ENCODE assay signal across 24 mouse cellular contexts in the genomic region with DNA sequence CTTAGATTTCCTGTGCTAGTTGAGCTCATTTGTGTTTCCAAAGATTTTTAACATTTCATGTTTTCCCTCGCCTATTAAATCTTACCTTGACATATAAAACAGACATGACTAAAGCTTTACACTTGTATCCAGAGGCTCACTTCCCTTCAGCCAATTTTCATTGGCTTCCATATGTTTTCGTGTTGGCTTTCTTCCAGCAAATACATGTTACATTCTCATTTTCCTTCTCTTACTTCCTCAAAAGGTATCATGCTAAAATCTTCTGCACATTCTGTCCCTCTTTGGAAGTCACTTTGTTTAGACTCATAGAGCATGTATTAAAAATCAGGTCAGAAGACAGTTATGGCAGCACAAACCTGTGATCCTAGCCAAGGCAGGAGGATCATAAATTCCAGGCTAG. TPM values are rescaled to one million over a fixed set of nuclear protein-coding genes. Genes with fewer than 3 reads are reported as not detected.
DNase-seq lines count a peak whose midpoint lies in the region; ATAC-seq and TF ChIP-seq lines count a peak whose summit lies in the region.
"Had no signal": no experiment of that assay in that cellular context is flagged by ENCODE, and none has a peak within 500 bp of the region (broad histone marks: within the 10 kb centered on the region; RNA-seq: fewer than 3 reads in every experiment).

No protein-coding gene starts in this region.

- DNase-seq in limb, embryonic 10.5 days (ENCODE audit: low spot score), result no peak
- DNase-seq in right cerebral cortex, postnatal 25 days, result no peak
- DNase-seq in frontal cortex, postnatal 36 days (ENCODE audit: low spot score in 2 of 2), result no peak
- DNase-seq: adrenal gland, adult 8-10 months; adrenal gland, postnatal 36 days; cerebellum, postnatal 10 days; gastrocnemius, postnatal 14 days; heart, postnatal 36 days had no signal

- no peak for ATAC-seq in kidney, embryonic 15.5 days (replicated peaks; ENCODE audit: low FRiP score)
- no peak for ATAC-seq in kidney, embryonic 14.5 days (ENCODE audit: low FRiP score, low TSS enrichment)
- ATAC-seq in limb, embryonic 13.5 days (ENCODE audit: low FRiP score, low read depth), result no peak
- ATAC-seq: forebrain, embryonic 14.5 days; hindbrain, postnatal 0 days; intestine, embryonic 15.5 days had no signal

- H3K9me3 ChIP-seq in kidney, embryonic 15.5 days (replicated peaks), result no peaks in the 10 kb centered on the region
- no peaks in the 10 kb centered on the region for H3K9me3 ChIP-seq in kidney, embryonic 14.5 days (ENCODE audit: control insufficient read depth, low read length)
- no peaks in the 10 kb centered on the region for H3K9me3 ChIP-seq in limb, embryonic 13.5 days
- no peaks in the 10 kb centered on the region for H3K9me3 ChIP-seq in limb, embryonic 10.5 days (replicated peaks)
- H3K9me3 ChIP-seq: forebrain, embryonic 10.5 days; heart, embryonic 13.5 days; hindbrain, embryonic 12.5 days; intestine, embryonic 15.5 days had no signal

- peaks cover 44% of the 10 kb centered on the region for H3K4me1 ChIP-seq in kidney, embryonic 15.5 days
- H3K4me1 ChIP-seq in kidney, embryonic 14.5 days (ENCODE audit: control insufficient read depth, insufficient read depth, low read length), result no peaks in the 10 kb centered on the region
- peaks cover 74% of the 10 kb centered on the region for H3K4me1 ChIP-seq in limb, embryonic 13.5 days
- H3K4me1 ChIP-seq in limb, embryonic 10.5 days, result peaks cover 22% of the 10 kb centered on the region
- H3K4me1 ChIP-seq in embryonic fibroblast, embryonic 13.5 days (ENCODE audit: control insufficient read depth, insufficient read depth, low read length), result peaks cover 31% of the 10 kb centered on the region

- no peak for TF ChIP-seq POLR2A in embryonic fibroblast, embryonic 13.5 days (IDR thresholded peaks at IDR 0.05; ENCODE audit: low read depth, low read length)

- 0 out of 2 replicates have a peak overlapping the region, but pooled peaks have one; percentile 38 for H3K27ac ChIP-seq in kidney, embryonic 15.5 days
- H3K27ac ChIP-seq in kidney, embryonic 14.5 days (ENCODE audit: low read depth, low read length), result no peak overlapping the region
- H3K27ac ChIP-seq in limb, embryonic 13.5 days, result peak overlapping the region; percentile 58; the same call in 1 of the 2 replicates
- no peak overlapping the region for H3K27ac ChIP-seq in limb, embryonic 10.5 days
- peak overlapping the region; percentile 92 for H3K27ac ChIP-seq in embryonic fibroblast, embryonic 13.5 days (ENCODE audit: insufficient read depth, low read length)
- H3K27ac ChIP-seq: forebrain, embryonic 10.5 days; hindbrain, embryonic 12.5 days; hindbrain, postnatal 0 days; intestine, embryonic 15.5 days had no signal

- WGBS in kidney, embryonic 15.5 days, result 73% methylated on average over 2 of the region's 2 CpGs
- 79% methylated on average over 2 of the region's 2 CpGs for WGBS in kidney, embryonic 14.5 days
- WGBS in limb, embryonic 13.5 days, result 52% methylated on average over 2 of the region's 2 CpGs
- WGBS in limb, embryonic 10.5 days, result 90% methylated on average over 2 of the region's 2 CpGs

- no peak overlapping the region for H3K9ac ChIP-seq in kidney, embryonic 15.5 days
- no peak overlapping the region for H3K9ac ChIP-seq in kidney, embryonic 14.5 days (ENCODE audit: low read depth, low read length)
- H3K9ac ChIP-seq in limb, embryonic 13.5 days, result no peak overlapping the region
- H3K9ac ChIP-seq: heart, embryonic 13.5 days; hindbrain, embryonic 12.5 days; intestine, embryonic 15.5 days had no signal

- no peaks in the 10 kb centered on the region for H3K36me3 ChIP-seq in kidney, embryonic 15.5 days
- H3K36me3 ChIP-seq in kidney, embryonic 14.5 days (ENCODE audit: control insufficient read depth, insufficient read depth, low read length), result no peaks in the 10 kb centered on the region; the same call in 1 of the 2 replicates
- H3K36me3 ChIP-seq in limb, embryonic 13.5 days, result no peaks in the 10 kb centered on the region
- peaks cover 7% of the 10 kb centered on the region; the same call in 1 of the 2 replicates for H3K36me3 ChIP-seq in limb, embryonic 10.5 days
- H3K36me3 ChIP-seq: heart, embryonic 13.5 days; hindbrain, embryonic 12.5 days; intestine, embryonic 15.5 days had no signal

- no peak overlapping the region for H3K4me2 ChIP-seq in kidney, embryonic 15.5 days
- no peak overlapping the region for H3K4me2 ChIP-seq in kidney, embryonic 14.5 days (replicated peaks; ENCODE audit: low read depth, low read length)
- no peak overlapping the region for H3K4me2 ChIP-seq in limb, embryonic 13.5 days (replicated peaks)
- H3K4me2 ChIP-seq: heart, embryonic 13.5 days; hindbrain, embryonic 12.5 days; intestine, embryonic 15.5 days had no signal

- TF ChIP-seq CTCF in embryonic fibroblast, embryonic 13.5 days (IDR thresholded peaks at IDR 0.05; ENCODE audit: borderline replicate concordance, insufficient read depth, low read length), result no peak

- H3K4me3 ChIP-seq in kidney, embryonic 15.5 days (replicated peaks), result no peak overlapping the region
- no peak overlapping the region for H3K4me3 ChIP-seq in kidney, embryonic 14.5 days (ENCODE audit: low read length)
- no peak overlapping the region for H3K4me3 ChIP-seq in limb, embryonic 13.5 days
- H3K4me3 ChIP-seq in limb, embryonic 10.5 days, result no peak overlapping the region
- H3K4me3 ChIP-seq in embryonic fibroblast, embryonic 13.5 days (ENCODE audit: insufficient read depth, low read length), result no peak overlapping the region
- H3K4me3 ChIP-seq: erythroblast, embryonic 14.5 days; forebrain, embryonic 10.5 days; heart, embryonic 13.5 days; hindbrain, embryonic 12.5 days; intestine, embryonic 15.5 days had no signal

- no peaks in the 10 kb centered on the region for H3K27me3 ChIP-seq in kidney, embryonic 15.5 days
- H3K27me3 ChIP-seq in kidney, embryonic 14.5 days (ENCODE audit: control insufficient read depth, insufficient read depth, low read length), result no peaks in the 10 kb centered on the region
- no peaks in the 10 kb centered on the region for H3K27me3 ChIP-seq in limb, embryonic 13.5 days
- H3K27me3 ChIP-seq in limb, embryonic 10.5 days (ENCODE audit: low read depth, poor library complexity, severe bottlenecking), result no peaks in the 10 kb centered on the region
- H3K27me3 ChIP-seq: CH12.LX; heart, embryonic 13.5 days; hindbrain, embryonic 12.5 days; intestine, embryonic 15.5 days had no signal

RNA-seq across cellular contexts. Expression of a gene that starts 10.7 kb away (rescaled TPM):
- 92.7 and 94.5 TPM in 2 replicates for polyA plus RNA-seq in kidney, embryonic 15.5 days (2015; fragmentation: Nextera tagmentation; extraction: Ambion mirVana)
- polyA plus RNA-seq in kidney, embryonic 14.5 days (2014; fragmentation: Nextera tagmentation; extraction: Ambion mirVana), result 73.8 and 119 TPM in 2 replicates
- polyA plus RNA-seq in limb, embryonic 13.5 days (2015; fragmentation: Nextera tagmentation; extraction: Ambion mirVana), result 83.6 and 86.4 TPM in 2 replicates
- polyA plus RNA-seq in limb, embryonic 10.5 days (2016; fragmentation: Nextera tagmentation; extraction: Ambion mirVana), result 83.4 and 98.2 TPM in 2 replicates
- polyA plus RNA-seq in embryonic fibroblast, embryonic 13.5 days (2011; ENCODE audit: insufficient read length, low read depth, missing spikeins), result 216 and 238 TPM in 2 replicates

RNA-seq across cellular contexts. Expression of a gene that starts 54.2 kb away (rescaled TPM):
- 45.0 and 46.4 TPM in 2 replicates for polyA plus RNA-seq in kidney, embryonic 15.5 days (2015; fragmentation: Nextera tagmentation; extraction: Ambion mirVana)
- polyA plus RNA-seq in kidney, embryonic 14.5 days (2014; fragmentation: Nextera tagmentation; extraction: Ambion mirVana), result 33.3 and 55.0 TPM in 2 replicates
- 62.5 and 68.4 TPM in 2 replicates for polyA plus RNA-seq in limb, embryonic 13.5 days (2015; fragmentation: Nextera tagmentation; extraction: Ambion mirVana)
- 66.4 and 78.1 TPM in 2 replicates for polyA plus RNA-seq in limb, embryonic 10.5 days (2016; fragmentation: Nextera tagmentation; extraction: Ambion mirVana)
- 39.1 and 41.7 TPM in 2 replicates for polyA plus RNA-seq in embryonic fibroblast, embryonic 13.5 days (2011; ENCODE audit: insufficient read length, low read depth, missing spikeins)

RNA-seq across cellular contexts. Expression of a gene that starts 54.5 kb away (rescaled TPM):
- polyA plus RNA-seq in kidney, embryonic 15.5 days (2015; fragmentation: Nextera tagmentation; extraction: Ambion mirVana), result not detected in 2 replicates
- not detected in 2 replicates for polyA plus RNA-seq in kidney, embryonic 14.5 days (2014; fragmentation: Nextera tagmentation; extraction: Ambion mirVana)
- polyA plus RNA-seq in limb, embryonic 13.5 days (2015; fragmentation: Nextera tagmentation; extraction: Ambion mirVana), result not detected in 2 replicates
- polyA plus RNA-seq in limb, embryonic 10.5 days (2016; fragmentation: Nextera tagmentation; extraction: Ambion mirVana), result not detected in 2 replicates
- polyA plus RNA-seq in embryonic fibroblast, embryonic 13.5 days (2011; ENCODE audit: insufficient read length, low read depth, missing spikeins), result not detected in 2 replicates
- polyA plus RNA-seq: cerebellum, adult 2 months; embryonic facial prominence, embryonic 11.5 days; erythroblast, embryonic 14.5 days; forebrain, embryonic 10.5 days; forebrain, embryonic 14.5 days; gonadal fat pad, adult 2 months; heart, embryonic 13.5 days; heart, postnatal 0 days; hindbrain, embryonic 12.5 days; hindbrain, postnatal 0 days; intestine, embryonic 15.5 days had no signal

Comparison
In these comparisons a context has a peak if more than half of its experiments do, and no peak if none do; other contexts are left out.
1. H3K27ac ChIP-seq: peak in kidney, embryonic 15.5 days (single experiment), limb, embryonic 13.5 days (single experiment) and embryonic fibroblast, embryonic 13.5 days (single experiment); none in kidney, embryonic 14.5 days (single experiment) and limb, embryonic 10.5 days (single experiment).